Mouse (Mus musculus) midbrain, embryonic 11.5 days (tissue): Measurements from ENCODE around the gene Msi2. TPM values are rescaled to one million over a fixed set of nuclear protein-coding genes. Genes with fewer than 3 reads are reported as not detected.

Experiments
- ATAC-seq: fragments of 200-750 bp; cut with Nextera tagmentation; 2 replicates; pipeline ENCODE4 v1.8.0; 2017; ENCODE audit warnings: moderate TSS enrichment, moderate library complexity; ENCODE audit not compliant: low FRiP score
- DNase-seq: peaks from one replicate; pipeline ENCODE4 v3.0.0; 2015; ENCODE audit warnings: low spot score; ENCODE audit errors: missing footprints
- H3K27ac ChIP-seq: fragments of 300-500 bp; sonication (generic); 2 replicates; pipeline ENCODE4 v1.5.1; 2014; ENCODE audit warnings: low read depth, low read length
- H3K27me3 ChIP-seq: fragments of 300-500 bp; sonication (generic); 2 replicates; pipeline ENCODE4 v1.6.1; 2014; ENCODE audit warnings: mild to moderate bottlenecking, low read length, moderate library complexity, mixed read lengths; ENCODE audit not compliant: control insufficient read depth, insufficient read depth
- H3K36me3 ChIP-seq: fragments of 300-500 bp; sonication (generic); 2 replicates; pipeline ENCODE4 v1.6.1; 2014; ENCODE audit warnings: mild to moderate bottlenecking, low read length, moderate library complexity, mixed read lengths; ENCODE audit not compliant: control insufficient read depth, insufficient read depth
- H3K4me1 ChIP-seq: fragments of 300-500 bp; sonication (generic); 2 replicates; pipeline ENCODE4 v1.6.1; 2014; ENCODE audit warnings: low read length; ENCODE audit not compliant: control insufficient read depth, insufficient read depth
- H3K4me2 ChIP-seq: fragments of 300-500 bp; sonication (generic); 2 replicates; pipeline ENCODE4 v1.6.1; 2014; ENCODE audit warnings: mild to moderate bottlenecking, moderate library complexity
- H3K4me3 ChIP-seq: fragments of 300-500 bp; sonication (generic); 2 replicates; pipeline ENCODE4 v1.5.1; 2014; ENCODE audit warnings: low read depth, low read length
- H3K9ac ChIP-seq: fragments of 300-500 bp; sonication (generic); 2 replicates; pipeline ENCODE4 v1.6.1; 2014; ENCODE audit warnings: low read length
- H3K9me3 ChIP-seq: fragments of 300-500 bp; sonication (generic); 2 replicates; pipeline ENCODE4 v1.6.1; 2016; ENCODE audit warnings: low read length; ENCODE audit not compliant: control insufficient read depth
- WGBS: fragments of 180-500 bp; shearing (Covaris S2); extraction: QIAGEN DNeasy Blood & Tissue Kit; methylation state at CpG from one replicate; pipeline ENCODE4 v1.1.7; 2014; 5-methylcytosine and 5-hydroxymethylcytosine counted together
- polyA plus RNA-seq: library from polyadenylated mRNA; unstranded; fragments of >200 nt; fragmentation: Nextera tagmentation; extraction: Ambion mirVana; gene quantifications from 2 replicates; pipeline ENCODE4 v1.2.1, GENCODE M21; 2014

The Msi2 gene
- polyA plus RNA-seq, 1 experiment from 2014 or later: 27.0 TPM

DNA sequence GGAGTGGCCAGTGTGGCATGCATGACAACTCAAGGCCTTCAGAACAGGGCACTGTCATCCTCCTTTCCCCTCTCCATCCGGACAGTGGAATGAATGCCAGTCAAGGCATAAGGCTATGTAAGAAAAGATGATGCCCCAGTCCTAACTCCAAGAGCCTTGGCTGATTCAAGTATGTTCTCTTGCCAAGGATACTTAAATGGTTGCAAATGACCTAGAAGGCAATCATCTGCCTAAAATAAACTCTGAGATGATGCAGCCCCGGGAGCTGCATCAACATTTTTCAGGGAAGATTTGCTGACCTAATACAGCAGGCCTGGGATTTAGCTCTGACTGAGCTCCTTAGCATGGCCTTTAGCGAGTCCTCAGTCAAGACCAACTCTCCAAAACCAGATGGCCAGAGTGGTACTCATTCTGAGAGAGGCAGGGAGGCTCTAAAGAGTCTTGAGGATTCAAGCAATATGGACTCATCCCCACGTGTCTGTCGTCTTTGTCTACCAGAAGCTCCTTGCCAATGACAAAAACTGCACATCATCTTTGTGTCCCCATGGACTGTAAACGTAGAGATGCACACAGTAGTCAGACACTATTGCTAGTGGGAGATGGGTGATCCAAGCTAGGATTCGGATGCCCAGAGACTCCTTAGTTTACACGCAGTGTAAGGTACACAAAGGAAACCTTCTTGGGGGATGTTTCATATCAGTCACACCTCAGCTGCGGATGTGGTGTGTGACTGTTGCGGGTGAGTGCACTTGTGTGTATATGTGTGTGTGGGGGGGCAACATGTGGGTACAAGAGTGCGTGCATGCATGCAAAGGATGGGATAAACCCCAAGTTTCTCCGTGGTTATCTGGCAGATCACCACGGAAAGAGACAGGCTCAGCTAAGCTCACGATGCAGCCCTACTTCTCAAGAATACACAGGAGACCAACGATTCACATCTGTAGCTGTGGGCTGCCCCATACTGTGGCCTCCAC lies 176.4 kb downstream of the Msi2 start:
- Histone ChIP-seq H3K9me3 (no peaks in the 10 kb centered on the region), H3K4me1 (peaks cover 45% of the 10 kb centered on the region), H3K4me3 (no peak overlapping the region), H3K36me3 (no peaks in the 10 kb centered on the region), H3K9ac (no peak overlapping the region), H3K27ac (no peak overlapping the region; the same call in none of the 2 replicates), H3K27me3 (no peaks in the 10 kb centered on the region), H3K4me2 (no peak overlapping the region)
- ATAC-seq (no peak), DNase-seq (no peak)
- 91% methylated on average over 15 of the region's 15 CpGs for WGBS

DNA sequence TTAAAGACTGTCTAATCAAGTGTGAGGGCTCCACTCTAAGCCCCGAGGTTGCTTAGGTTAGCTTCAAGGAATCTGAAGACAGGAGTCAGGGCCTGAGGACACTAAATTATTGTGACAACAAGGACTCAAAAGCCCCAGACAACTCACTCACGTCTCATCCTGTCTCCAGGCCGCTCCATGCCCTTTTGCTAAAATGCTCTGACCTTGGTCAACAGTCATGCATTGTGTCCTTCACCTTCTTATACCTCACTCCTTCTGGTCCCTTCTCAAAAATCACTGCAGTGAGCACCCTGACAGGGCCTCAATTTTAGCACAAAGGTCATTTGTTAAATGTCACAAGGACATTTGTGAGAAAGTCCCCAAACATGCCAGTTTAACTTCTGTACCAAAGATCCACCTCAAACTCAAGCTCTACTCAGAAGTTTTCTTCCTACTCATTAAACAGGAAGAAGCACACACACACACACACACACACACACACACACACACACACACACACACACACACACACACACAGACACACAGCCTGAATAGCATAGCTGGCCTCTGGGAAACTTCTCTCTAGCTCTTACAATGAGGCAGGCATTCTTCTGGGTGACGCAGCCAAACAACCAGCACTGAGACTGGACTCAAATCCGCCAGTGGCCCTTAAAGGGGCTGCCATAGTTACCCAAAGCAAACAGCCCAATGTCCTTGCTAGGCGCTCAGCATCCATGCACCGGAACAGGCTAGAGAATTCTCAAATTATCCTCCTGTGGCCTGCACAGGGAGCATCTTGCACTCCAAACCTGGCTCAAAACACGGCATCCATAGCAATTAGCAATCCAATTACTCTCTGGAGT lies 178.5 kb downstream of the Msi2 start:
- Histone ChIP-seq H3K4me1 (peaks cover 60% of the 10 kb centered on the region), H3K27me3 (no peaks in the 10 kb centered on the region), H3K36me3 (no peaks in the 10 kb centered on the region), H3K9me3 (no peaks in the 10 kb centered on the region), H3K27ac (peak overlapping the region; percentile 36), H3K4me3 (no peak overlapping the region), H3K9ac (no peak overlapping the region), H3K4me2 (no peak overlapping the region)
- ATAC-seq (peak; percentile 52; the same call in 1 of the 2 replicates), DNase-seq (no peak)
- 55% methylated on average over 8 of the region's 8 CpGs for WGBS

DNA sequence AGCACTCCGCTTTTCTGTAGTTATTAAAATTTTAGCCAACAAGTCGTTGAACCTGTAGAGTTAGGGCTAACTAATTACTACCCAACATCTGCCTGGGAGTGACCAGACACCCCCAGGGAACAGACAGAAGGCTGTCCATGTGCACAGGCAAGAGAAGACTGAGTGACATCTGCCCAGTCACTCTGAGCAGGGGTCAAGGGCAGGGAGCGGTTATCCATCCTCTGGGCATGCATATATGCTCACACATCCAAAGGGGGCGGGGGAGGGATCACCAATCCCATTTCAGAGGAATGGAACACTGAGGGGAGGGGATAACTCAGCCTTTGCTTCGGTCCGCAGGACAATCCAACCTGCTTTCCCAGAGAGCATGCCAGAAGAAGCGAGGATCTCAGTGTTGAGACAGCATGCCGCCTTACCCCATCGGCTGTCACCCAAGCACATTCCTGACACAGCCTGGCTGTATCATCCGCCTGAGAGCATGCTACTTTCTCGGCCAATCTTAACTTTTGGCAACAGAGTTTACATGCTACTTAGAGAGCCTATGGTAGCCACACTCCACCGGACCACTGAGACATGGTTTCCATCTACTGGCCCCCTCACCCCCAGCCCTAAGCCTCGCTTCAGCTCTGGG lies 179.5 kb downstream of the Msi2 start:
- Histone ChIP-seq H3K9me3 (no peaks in the 10 kb centered on the region), H3K4me2 (no peak overlapping the region), H3K9ac (no peak overlapping the region), H3K36me3 (no peaks in the 10 kb centered on the region), H3K4me1 (peaks cover 70% of the 10 kb centered on the region), H3K27ac (no peak overlapping the region; the same call in 1 of the 2 replicates), H3K4me3 (no peak overlapping the region), H3K27me3 (no peaks in the 10 kb centered on the region)
- 77% methylated on average over 13 of the region's 13 CpGs for WGBS
- ATAC-seq (no peak), DNase-seq (no peak)

DNA sequence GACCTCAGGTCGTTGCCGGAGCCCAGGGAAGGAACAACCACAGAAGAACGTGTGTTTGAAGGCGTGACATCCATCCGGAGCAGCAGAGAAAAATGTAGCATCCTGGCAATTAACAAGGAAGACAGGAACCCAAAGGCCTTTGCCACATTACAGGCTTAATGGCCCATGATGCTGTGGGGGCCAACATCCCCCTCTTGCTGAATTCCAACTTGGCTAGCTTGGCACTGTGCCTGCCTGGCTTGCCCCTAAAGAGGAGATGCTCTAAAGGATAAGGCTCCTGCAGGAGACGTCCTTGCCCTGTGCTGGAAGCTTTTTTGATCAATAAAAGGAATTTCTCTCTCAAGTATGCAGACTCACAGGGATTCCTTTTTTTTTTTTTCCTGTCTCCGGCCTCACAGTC lies 181.0 kb downstream of the Msi2 start:
- no peak for DNase-seq
- Histone ChIP-seq H3K9me3 (no peaks in the 10 kb centered on the region), H3K4me3 (no peak overlapping the region), H3K36me3 (no peaks in the 10 kb centered on the region), H3K27ac (no peak overlapping the region), H3K27me3 (no peaks in the 10 kb centered on the region), H3K9ac (no peak overlapping the region), H3K4me1 (peaks cover 66% of the 10 kb centered on the region), H3K4me2 (no peak overlapping the region)
- 75% methylated on average over 7 of the region's 7 CpGs for WGBS
- ATAC-seq: no peak

DNA sequence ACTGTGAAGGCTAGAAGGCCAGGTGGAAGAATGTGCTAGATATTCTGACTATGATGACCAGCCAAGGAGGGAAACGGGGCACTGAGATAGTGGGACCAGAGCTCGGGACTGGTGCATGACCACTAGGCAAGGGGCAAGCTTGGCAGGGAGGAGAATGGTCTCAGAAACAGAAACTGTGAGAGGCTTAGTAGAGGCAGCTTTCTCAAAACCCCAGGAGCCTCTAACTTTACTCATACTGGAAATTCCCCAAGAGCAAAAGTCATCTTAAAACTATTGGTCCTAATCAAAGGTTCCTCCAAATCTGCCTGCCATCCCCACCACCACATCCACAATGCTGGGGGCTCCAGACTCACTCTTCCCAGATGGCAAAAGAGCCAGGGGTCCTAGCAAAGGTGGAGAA lies 181.5 kb downstream of the Msi2 start:
- Histone ChIP-seq H3K9ac (no peak overlapping the region), H3K4me3 (no peak overlapping the region), H3K27ac (peak overlapping the region; percentile 28; the same call in 1 of the 2 replicates), H3K27me3 (no peaks in the 10 kb centered on the region), H3K4me1 (peaks cover 64% of the 10 kb centered on the region), H3K36me3 (no peaks in the 10 kb centered on the region), H3K4me2 (no peak overlapping the region), H3K9me3 (no peaks in the 10 kb centered on the region)
- 95% methylated on average over 2 of the region's 2 CpGs for WGBS
- ATAC-seq (no peak), DNase-seq (no peak)

DNA sequence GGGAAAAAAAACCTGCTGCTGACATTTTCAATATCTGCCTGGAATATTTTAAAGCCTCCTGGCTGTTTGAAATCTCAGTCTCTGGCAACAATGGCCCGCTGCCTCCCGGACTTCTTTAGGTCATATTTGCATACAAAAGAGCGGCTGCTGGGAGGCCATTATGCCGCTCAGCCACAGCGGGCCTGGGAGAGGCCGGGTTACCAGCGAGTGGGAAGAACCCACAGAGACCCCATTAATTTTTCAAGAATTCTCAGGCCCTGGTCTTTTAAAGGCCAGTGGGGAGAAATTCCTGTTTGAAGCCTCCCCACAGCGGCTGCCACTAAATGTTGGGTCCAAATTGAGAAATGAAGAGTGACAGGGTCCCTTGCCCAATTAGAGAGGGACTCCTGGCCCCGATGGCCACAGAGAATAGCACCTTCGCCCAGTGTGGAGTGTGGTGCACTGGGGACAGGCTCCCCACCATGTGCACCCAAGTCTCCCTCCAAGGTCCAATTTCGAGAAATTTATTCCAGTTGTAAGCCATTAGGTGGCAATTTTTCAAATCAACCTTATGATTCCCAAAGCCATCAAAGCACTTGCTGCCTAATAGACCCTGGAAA lies 183.9 kb downstream of the Msi2 start:
- 0 out of 2 replicates have a peak, but pooled peaks cover 2% of the 10 kb centered on the region for H3K36me3 ChIP-seq
- ATAC-seq: peak; percentile 74
- peak overlapping the region; percentile 12 for H3K4me2 ChIP-seq
- H3K27ac ChIP-seq: peak overlapping the region; percentile 92
- WGBS: 6% methylated on average over 11 of the region's 11 CpGs
- H3K9me3 ChIP-seq: no peaks in the 10 kb centered on the region
- peak overlapping the region; percentile 14 for H3K9ac ChIP-seq
- peaks cover 51% of the 10 kb centered on the region for H3K4me1 ChIP-seq
- DNase-seq: peak; percentile 94
- no peaks in the 10 kb centered on the region for H3K27me3 ChIP-seq
- no peak overlapping the region for H3K4me3 ChIP-seq

DNA sequence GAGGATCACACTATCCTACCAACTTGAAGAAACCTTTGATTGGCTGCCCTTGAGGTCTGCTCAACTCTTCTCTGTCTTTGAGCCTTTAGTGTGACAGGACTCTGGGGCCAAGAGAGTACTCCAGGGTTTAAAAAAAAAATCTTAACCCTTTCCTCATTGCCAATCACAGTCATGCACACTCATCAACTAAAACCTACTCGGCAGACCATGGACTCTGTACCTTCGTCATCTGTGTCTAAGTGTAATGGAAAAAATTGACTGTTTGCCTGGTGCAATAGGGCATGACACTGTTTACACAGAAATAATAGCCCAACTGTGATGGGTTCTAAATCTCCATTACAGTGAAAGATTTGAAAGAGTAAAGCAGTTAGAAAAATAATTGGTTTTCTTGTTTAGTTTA lies 186.3 kb downstream of the Msi2 start:
- Histone ChIP-seq H3K9me3 (no peaks in the 10 kb centered on the region), H3K36me3 (0 out of 2 replicates have a peak, but pooled peaks cover 2% of the 10 kb centered on the region), H3K9ac (no peak overlapping the region), H3K4me1 (peaks cover 55% of the 10 kb centered on the region), H3K4me2 (no peak overlapping the region), H3K27me3 (no peaks in the 10 kb centered on the region), H3K27ac (no peak overlapping the region), H3K4me3 (no peak overlapping the region)
- ATAC-seq: no peak
- 88% methylated on average over 2 of the region's 2 CpGs for WGBS
- DNase-seq: no peak

DNA sequence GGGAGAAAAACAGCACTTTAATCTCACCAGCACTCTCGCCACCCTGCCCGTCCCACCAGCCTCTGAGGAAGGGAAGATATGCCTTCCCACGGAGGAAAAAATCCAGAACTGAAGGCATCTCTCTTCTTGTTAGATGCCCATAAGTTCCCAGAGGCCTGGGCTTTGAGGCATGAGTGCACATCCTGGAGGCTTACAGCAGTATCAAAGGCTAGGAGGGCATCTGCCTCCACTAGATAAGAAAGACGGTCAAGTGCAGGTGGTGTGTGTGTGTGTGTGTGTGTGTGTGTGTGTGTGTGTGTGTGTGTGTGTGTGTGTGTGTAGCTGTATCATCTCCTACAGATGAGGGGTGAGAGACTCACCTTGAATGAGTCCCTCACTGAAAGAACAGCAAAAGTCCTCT lies 188.3 kb downstream of the Msi2 start:
- WGBS: 81% methylated on average over 4 of the region's 4 CpGs
- Histone ChIP-seq H3K36me3 (0 out of 2 replicates have a peak, but pooled peaks cover 2% of the 10 kb centered on the region), H3K4me3 (no peak overlapping the region), H3K27me3 (no peaks in the 10 kb centered on the region), H3K27ac (no peak overlapping the region), H3K9me3 (no peaks in the 10 kb centered on the region), H3K4me2 (no peak overlapping the region), H3K9ac (no peak overlapping the region), H3K4me1 (peaks cover 60% of the 10 kb centered on the region)
- ATAC-seq (no peak), DNase-seq (no peak)
